Mouse (Mus musculus): Measurements from ENCODE around the gene Adamts2.

- no peak for TF ChIP-seq CTCF (IDR thresholded peaks at IDR 0.05; ENCODE audit: control insufficient read depth, insufficient read depth, insufficient replicate concordance, low read depth, low read length)
- TF ChIP-seq POLR2A (IDR thresholded peaks at IDR 0.05; ENCODE audit: control insufficient read depth, low read depth, low read length), result no peak
Measured at GRCm38 (mm10) chr11:50599156-50599555, 2.7 kb upstream of the Adamts2 start.
